Mouse (Mus musculus) left cerebral cortex, adult 18-20 months (tissue): ENCODE measurements around the gene Btbd35f4. TPM values are rescaled to one million over a fixed set of nuclear protein-coding genes. Genes with fewer than 3 reads are reported as not detected.
"Not testable (repeated sequence)": the region's sequence is repeated elsewhere in the genome, so short reads cannot be mapped to it uniquely, and the experiment has no call there.

ENCODE experiments used
- DNase-seq, 2 experiments: peaks; one replicate each; pipeline ENCODE4 v3.0.0; 2021 to 2022; ENCODE audit warnings: low spot score in 2 of 2, mixed read lengths in 1 of 2
- long read RNA-seq, 2 experiments: library from polyadenylated mRNA; stranded (forward); transcript quantifications; one replicate each; pipeline ENCODE4 v2.0.0; 2021
- total RNA-seq, 2 experiments: library from RNA; stranded (reverse); gene quantifications; 2 replicates each; pipeline ENCODE4 v1.2.3; 2021

Btbd35f4 gene
- total RNA-seq, result not detected
- long read RNA-seq, experiment 1, result 0 reads
- long read RNA-seq, experiment 2, result 0 reads

GRCm38 (mm10) chrX:4800196-4800595, at the start of gene Btbd35f4:
Gene Btbd35f4, plus strand, starts transcription at chrX:4800496.
- DNase-seq, result not testable (repeated sequence)

GRCm38 (mm10) chrX:4840016-4840415, 39.7 kb downstream of the Btbd35f4 start:
- DNase-seq, result not testable (repeated sequence)

Other genes starting within 250 kb of the Btbd35f4 start
- gene Btbd35f27, start 151.6 kb downstream of the Btbd35f4 start, total RNA-seq, result not detected